Mouse (Mus musculus) limb, embryonic 14.5 days (tissue): ENCODE results near the gene Pgap2. TPM values are rescaled to one million over a fixed set of nuclear protein-coding genes. Genes with fewer than 3 reads are reported as not detected.

Source experiments
- ATAC-seq: fragments of 200-750 bp; cut with Nextera tagmentation; 2 replicates; pipeline ENCODE4 v1.8.0; 2017; ENCODE audit warnings: low read depth, moderate number of reproducible peaks, moderate TSS enrichment; ENCODE audit not compliant: low FRiP score
- DNase-seq: peaks from one replicate; pipeline ENCODE4 v3.0.0-alpha.2; 2015; ENCODE audit warnings: low spot score
- H3K27ac ChIP-seq: fragments of 300-500 bp; sonication (generic); replicated peaks from 2 replicates; pipeline ENCODE4 v1.5.1; 2014; ENCODE audit warnings: low read depth, mild to moderate bottlenecking, low read length, moderate library complexity, mixed read lengths
- H3K27me3 ChIP-seq: fragments of 300-500 bp; sonication (generic); 2 replicates; pipeline ENCODE4 v1.6.1; 2014; ENCODE audit warnings: low read length, mixed read lengths; ENCODE audit not compliant: control insufficient read depth, insufficient read depth
- H3K36me3 ChIP-seq: fragments of 300-500 bp; sonication (generic); 2 replicates; pipeline ENCODE4 v1.6.1; 2014; ENCODE audit warnings: mild to moderate bottlenecking, low read length, moderate library complexity, mixed read lengths; ENCODE audit not compliant: control insufficient read depth, insufficient read depth
- H3K4me1 ChIP-seq: fragments of 300-500 bp; sonication (generic); 2 replicates; pipeline ENCODE4 v1.6.1; 2014; ENCODE audit warnings: antibody characterized with exemption, low read length, mixed read lengths; ENCODE audit not compliant: control insufficient read depth, insufficient read depth
- H3K4me2 ChIP-seq: fragments of 300-500 bp; sonication (generic); replicated peaks from 2 replicates; pipeline ENCODE4 v1.6.1; 2014; ENCODE audit warnings: low read depth, mild to moderate bottlenecking, low read length, moderate library complexity; ENCODE audit not compliant: severe bottlenecking
- H3K4me3 ChIP-seq: fragments of 300-500 bp; sonication (generic); replicated peaks from 2 replicates; pipeline ENCODE4 v1.5.1; 2014; ENCODE audit warnings: low read length
- H3K9ac ChIP-seq: fragments of 300-500 bp; sonication (generic); 2 replicates; pipeline ENCODE4 v1.6.1; 2014; ENCODE audit warnings: mild to moderate bottlenecking, low read depth, low read length, moderate library complexity; ENCODE audit not compliant: severe bottlenecking
- H3K9me3 ChIP-seq: fragments of 300-500 bp; sonication (generic); 2 replicates; pipeline ENCODE4 v1.6.1; 2016; ENCODE audit warnings: low read length; ENCODE audit not compliant: control insufficient read depth
- POLR2A ChIP-seq: fragments of 200-500 bp; IDR thresholded peaks from 2 replicates; pipeline ENCODE4 v1.8.0; 2012; ENCODE audit warnings: inconsistent platforms, mild to moderate bottlenecking, moderate library complexity, borderline replicate concordance; ENCODE audit not compliant: insufficient read depth, insufficient read length; ENCODE audit errors: extremely low read depth
- WGBS: fragments of 180-500 bp; shearing (Covaris S2); extraction: QIAGEN DNeasy Blood & Tissue Kit; methylation state at CpG from one replicate; pipeline ENCODE4 v1.1.7; 2014; 5-methylcytosine and 5-hydroxymethylcytosine counted together
- polyA plus RNA-seq, 2 experiments: library from polyadenylated mRNA; depleted of rRNA in 1 of 2; stranded (reverse) in 1 of 2; unstranded in 1 of 2; fragments of >200 nt; fragmentation: Nextera tagmentation in 1 of 2; extraction: Ambion mirVana in 1 of 2; gene quantifications; 2 replicates each; pipeline versions ENCODE4 v1.2.1 to v1.2.3; 2012 to 2014

The Pgap2 gene
- polyA plus RNA-seq, 2 experiments: 77.1 to 94.2 TPM

GRCm38 (mm10) chr7:102242371-102242770, 32.4 kb downstream of the Pgap2 start:
- TF ChIP-seq POLR2A: no peak
- Histone ChIP-seq H3K4me1 (peaks cover 14% of the 10 kb centered on the region), H3K9ac (no peak overlapping the region), H3K27me3 (no peaks in the 10 kb centered on the region), H3K36me3 (peaks cover 43% of the 10 kb centered on the region), H3K27ac (no peak overlapping the region), H3K4me2 (no peak overlapping the region), H3K9me3 (no peaks in the 10 kb centered on the region), H3K4me3 (no peak overlapping the region)
- DNase-seq (no peak), ATAC-seq (no peak)
- WGBS: 80% methylated on average over 5 of the region's 5 CpGs

- peaks cover 19% of the 10 kb centered on the region for H3K4me1 ChIP-seq
- H3K4me3 ChIP-seq: no peak overlapping the region
- no peak overlapping the region for H3K27ac ChIP-seq
- TF ChIP-seq POLR2A: no peak
- no peak overlapping the region for H3K9ac ChIP-seq
- DNase-seq (no peak), ATAC-seq (no peak)
- no peaks in the 10 kb centered on the region for H3K9me3 ChIP-seq
- 86% methylated on average over 3 of the region's 3 CpGs for WGBS
- H3K27me3 ChIP-seq: no peaks in the 10 kb centered on the region
- H3K4me2 ChIP-seq: no peak overlapping the region
- peaks cover 38% of the 10 kb centered on the region for H3K36me3 ChIP-seq
These were observed 32.9 kb downstream of the Pgap2 start for GRCm38 (mm10) chr7:102242917-102243316.

- H3K27ac ChIP-seq: no peak overlapping the region
- DNase-seq: no peak
- H3K27me3 ChIP-seq: no peaks in the 10 kb centered on the region
- no peaks in the 10 kb centered on the region for H3K9me3 ChIP-seq
- no peak overlapping the region for H3K4me2 ChIP-seq
- ATAC-seq: no peak
- no peak overlapping the region for H3K9ac ChIP-seq
- no peak overlapping the region for H3K4me3 ChIP-seq
- no peak for TF ChIP-seq POLR2A
- peaks cover 29% of the 10 kb centered on the region for H3K36me3 ChIP-seq
- peaks cover 29% of the 10 kb centered on the region for H3K4me1 ChIP-seq
- WGBS: 78% methylated on average over 2 of the region's 2 CpGs
These were observed 33.9 kb downstream of the Pgap2 start for GRCm38 (mm10) chr7:102243870-102244269.

GRCm38 (mm10) chr7:102244782-102245535, 35.0 kb downstream of the Pgap2 start:
- Histone ChIP-seq H3K27ac (no peak overlapping the region), H3K9me3 (no peaks in the 10 kb centered on the region), H3K9ac (no peak overlapping the region), H3K4me2 (no peak overlapping the region), H3K4me3 (no peak overlapping the region), H3K36me3 (peaks cover 19% of the 10 kb centered on the region), H3K27me3 (no peaks in the 10 kb centered on the region), H3K4me1 (peaks cover 32% of the 10 kb centered on the region)
- no peak for TF ChIP-seq POLR2A
- ATAC-seq (no peak), DNase-seq (no peak)
- WGBS: 84% methylated on average over 3 of the region's 3 CpGs

GRCm38 (mm10) chr7:102245775-102246174, 35.8 kb downstream of the Pgap2 start:
- H3K4me3 ChIP-seq: no peak overlapping the region
- no peaks in the 10 kb centered on the region for H3K9me3 ChIP-seq
- H3K4me2 ChIP-seq: no peak overlapping the region
- ATAC-seq (no peak), DNase-seq (no peak)
- 19% methylated on average over 1 of the region's 1 CpGs for WGBS
- no peaks in the 10 kb centered on the region for H3K27me3 ChIP-seq
- no peak overlapping the region for H3K9ac ChIP-seq
- peaks cover 11% of the 10 kb centered on the region for H3K36me3 ChIP-seq
- H3K27ac ChIP-seq: 0 out of 2 replicates have a peak overlapping the region, but pooled peaks have one; percentile 1
- H3K4me1 ChIP-seq: peaks cover 32% of the 10 kb centered on the region
- TF ChIP-seq POLR2A: no peak
